Mouse (Mus musculus) Patski (cell line): ENCODE measurements around the gene Pth1r. TPM values are rescaled to one million over a fixed set of nuclear protein-coding genes. Genes with fewer than 3 reads are reported as not detected.

Experiments
- ATAC-seq: fragments of 100-300 bp; one replicate; pipeline ENCODE4 v1.8.0; 2021
- CTCF ChIA-PET: fragments of 350-600 bp; sonication (Branson Sonifier 250); formaldehyde crosslinking; loops from one replicate; lab custom pipeline; 2022; ENCODE audit warnings: inconsistent platforms; lab: Charles Lee
- POLR2A ChIA-PET: fragments of 350-600 bp; sonication (Branson Sonifier 250); formaldehyde crosslinking; loops from one replicate; lab custom pipeline; 2022; ENCODE audit warnings: antibody characterized with exemption, inconsistent platforms; lab: Charles Lee
- DNase-seq: peaks from one replicate; pipeline ENCODE4 v3.0.0-alpha.2; 2011; ENCODE audit warnings: low read depth, low spot score
- H3K27me3 ChIP-seq: fragments of 371-371 bp; one replicate; pipeline ENCODE4 v1.5.1; 2021
- CTCF ChIP-seq: fragments of 100-300 bp; IDR thresholded peaks from one replicate; pipeline ENCODE4 v1.5.1; 2021
- in situ Hi-C: fragments of 300-500 bp; cut with MboI; formaldehyde crosslinking; loops from 3 replicates; pipeline ENCODE4 v1.11.1; 2018; ENCODE audit warnings: low pct_unique_long_range_greater_than_20kb, mixed read lengths
- polyA plus RNA-seq: library from polyadenylated mRNA; unstranded; gene quantifications from one replicate; pipeline ENCODE4 v1.2.3, GENCODE M21; 2021

Gene Pth1r
- polyA plus RNA-seq, 1 experiment from 2014 or later: 9.9 TPM

DNA sequence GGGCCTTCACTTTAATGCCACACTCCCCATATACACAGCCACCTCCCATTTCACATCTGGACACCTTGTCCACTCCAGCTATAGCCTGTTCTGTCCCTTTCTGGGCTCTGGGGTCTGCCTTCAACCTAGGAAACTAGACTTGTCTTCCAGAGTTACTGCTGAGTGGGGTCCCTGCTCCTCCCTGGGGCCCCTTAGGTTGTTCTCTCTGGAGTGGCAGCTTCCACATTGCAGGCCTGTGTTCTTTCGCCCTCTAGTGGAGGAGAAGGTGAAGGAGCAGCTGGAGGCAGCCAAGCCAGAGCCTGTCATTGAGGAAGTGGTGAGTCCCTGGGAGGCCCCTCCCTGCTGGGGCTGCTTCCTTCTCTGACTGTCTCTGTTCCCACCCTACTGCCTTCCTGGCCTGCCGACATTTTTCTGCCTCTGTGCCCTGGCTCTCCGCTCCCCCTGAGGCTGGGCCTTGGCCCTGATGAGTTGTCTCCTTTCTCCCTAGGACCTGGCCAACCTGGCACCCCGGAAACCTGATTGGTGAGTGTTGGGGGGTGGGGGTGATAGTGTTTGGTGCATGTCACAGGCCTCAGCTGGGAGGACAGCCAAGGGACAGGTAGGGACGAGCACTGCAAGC lies 37.2 kb downstream of the Pth1r start:
- POLR2A ChIA-PET: no interaction called here
- H3K27me3 ChIP-seq: no peaks in the 10 kb centered on the region
- CTCF ChIA-PET: interaction anchor here (1.1 to 2.3 kb wide), 7 partner anchors 30 to 260 kb away, joined by 3 to 8 read pairs (median 6); no protein-coding TSS in a partner anchor
- in situ Hi-C loops: loop anchor here (10.0 kb wide), 1 partner anchor 295 kb away; the partner anchor contains the start of gene Ngp
- ATAC-seq: peak; percentile 66
- DNase-seq: no peak
- peak; percentile 94 for TF ChIP-seq CTCF

DNA sequence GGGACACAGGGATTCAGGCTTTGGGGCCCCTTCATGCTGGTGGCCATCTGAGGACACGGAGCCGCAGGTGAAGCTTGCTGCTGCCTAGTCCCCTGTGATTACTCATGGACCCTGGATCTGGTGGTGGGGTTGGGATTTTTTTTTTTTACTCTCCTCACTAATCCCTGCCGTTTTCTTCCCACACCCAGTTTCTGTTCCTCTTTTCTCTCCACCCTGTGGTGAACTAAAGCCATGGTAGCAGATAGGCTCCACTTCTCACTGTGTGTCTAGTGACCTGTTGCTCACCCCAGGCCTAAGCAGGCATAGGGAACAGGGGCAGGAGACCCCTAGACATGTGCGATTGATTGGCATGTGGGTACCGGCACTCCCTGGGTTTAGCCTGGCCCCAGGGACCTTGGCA lies 40.2 kb downstream of the Pth1r start:
- CTCF ChIA-PET: no interaction called here
- no peaks in the 10 kb centered on the region for H3K27me3 ChIP-seq
- POLR2A ChIA-PET: no interaction called here
- in situ Hi-C loops: no loop called here
- no peak for TF ChIP-seq CTCF
- ATAC-seq (no peak), DNase-seq (no peak)

DNA sequence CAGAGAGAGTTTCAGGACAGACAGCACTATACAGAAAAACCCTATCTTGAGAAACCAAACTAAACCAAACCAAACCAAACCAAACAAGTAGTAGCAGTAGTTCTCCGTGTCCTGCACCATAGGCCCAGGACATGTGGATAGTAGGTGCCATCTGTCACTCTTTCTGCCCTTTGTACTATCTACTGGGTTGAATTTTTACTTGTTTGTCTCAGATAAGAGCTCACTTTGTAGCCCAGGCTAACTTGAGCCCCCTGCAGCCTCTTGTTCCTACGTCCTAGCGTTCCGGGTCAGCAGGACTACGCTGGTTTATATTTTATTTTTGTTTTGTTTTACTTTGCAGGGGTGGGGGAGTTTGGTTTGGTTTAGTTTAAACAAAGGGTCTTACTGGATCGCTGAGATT lies 43.0 kb downstream of the Pth1r start:
- no peak for DNase-seq
- no peak for TF ChIP-seq CTCF
- no peak for ATAC-seq
- CTCF ChIA-PET: interaction anchor here (1.8 to 2.4 kb wide), 2 partner anchors 18 to 72 kb away, joined by 4 to 5 read pairs; no protein-coding TSS in a partner anchor
- POLR2A ChIA-PET: no interaction called here
- H3K27me3 ChIP-seq: no peaks in the 10 kb centered on the region
- in situ Hi-C loops: no loop called here

DNA sequence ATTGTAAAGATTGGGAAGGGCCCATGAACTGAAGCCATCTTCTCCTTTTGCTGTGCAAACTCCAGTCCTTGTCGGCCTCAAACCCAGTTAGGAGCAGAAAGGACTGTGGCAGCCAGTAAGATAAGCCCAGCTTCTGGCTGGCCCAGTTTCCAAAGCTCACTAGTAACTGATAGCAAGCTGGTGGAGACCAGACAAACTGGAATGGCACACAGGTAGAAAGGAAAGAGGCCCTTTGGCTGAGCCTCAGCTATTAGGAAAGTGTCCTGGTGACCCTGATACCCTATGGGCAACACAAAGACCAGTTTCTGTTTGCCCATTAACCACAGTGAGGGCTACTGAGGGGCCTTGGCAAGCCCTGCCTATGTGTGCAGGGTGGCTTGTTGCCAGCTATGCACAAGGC lies 44.1 kb downstream of the Pth1r start:
- in situ Hi-C loops: no loop called here
- ChIA-PET POLR2A (no interaction called here), CTCF (interaction anchor here (1.1 to 2.4 kb wide), 5 partner anchors 13 to 78 kb away, joined by 4 to 7 read pairs (median 4); no protein-coding TSS in a partner anchor)
- no peak for TF ChIP-seq CTCF
- no peaks in the 10 kb centered on the region for H3K27me3 ChIP-seq
- no peak for DNase-seq
- no peak for ATAC-seq

DNA sequence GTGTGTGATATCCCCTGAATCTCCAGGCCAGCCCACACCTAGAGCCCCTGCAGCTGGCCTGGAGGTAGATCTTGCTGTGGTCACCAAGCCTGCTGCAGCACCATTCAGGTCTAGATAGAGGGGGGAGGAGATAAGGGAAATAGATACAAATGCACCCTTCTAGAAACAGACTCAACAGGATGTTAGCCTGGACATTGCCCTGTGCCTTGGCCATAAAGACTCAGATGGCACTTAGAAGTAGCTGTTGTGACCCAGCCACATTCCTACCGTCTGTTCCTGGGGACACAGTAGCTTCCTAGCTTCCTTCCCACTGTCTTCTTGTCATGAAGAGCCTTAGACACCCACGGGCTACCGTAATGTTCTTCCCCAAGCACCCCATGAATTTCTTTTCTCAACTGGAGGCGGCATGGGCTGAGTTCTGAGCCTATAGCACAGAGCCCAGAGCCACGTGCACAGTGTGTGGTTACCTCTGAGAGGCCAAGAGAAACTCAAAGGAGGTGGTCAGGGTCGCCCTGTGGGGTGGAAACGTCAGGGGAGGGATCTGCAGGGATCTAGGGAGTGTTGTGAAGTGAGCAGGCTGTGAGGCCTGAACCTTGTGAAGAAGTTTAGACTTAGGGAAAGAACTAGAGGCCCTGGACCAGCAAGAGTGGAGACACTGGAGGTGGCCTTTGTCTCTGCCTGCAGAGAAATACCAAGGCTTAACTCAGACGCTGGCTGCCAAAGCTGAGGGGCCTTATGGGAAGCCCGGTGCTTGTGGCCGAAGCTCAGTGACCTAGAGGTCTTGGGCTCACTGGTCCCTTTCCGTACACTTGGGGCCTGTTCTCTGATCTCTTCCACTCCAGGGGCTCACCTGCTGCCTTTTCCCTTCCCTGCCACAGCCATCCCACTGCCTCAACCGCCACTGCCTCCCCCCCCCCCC lies 45.6 kb downstream of the Pth1r start:
- ChIA-PET POLR2A (interaction anchor here (0.6 kb wide), 1 partner anchor 36 kb away, joined by 8 read pairs; no protein-coding TSS in a partner anchor), CTCF (interaction anchor here (1.2 to 1.7 kb wide), 3 partner anchors 14 to 70 kb away, joined by 3 to 7 read pairs (median 4); no protein-coding TSS in a partner anchor)
- TF ChIP-seq CTCF: no peak
- DNase-seq (no peak), ATAC-seq (no peak)
- in situ Hi-C loops: no loop called here
- H3K27me3 ChIP-seq: no peaks in the 10 kb centered on the region

DNA sequence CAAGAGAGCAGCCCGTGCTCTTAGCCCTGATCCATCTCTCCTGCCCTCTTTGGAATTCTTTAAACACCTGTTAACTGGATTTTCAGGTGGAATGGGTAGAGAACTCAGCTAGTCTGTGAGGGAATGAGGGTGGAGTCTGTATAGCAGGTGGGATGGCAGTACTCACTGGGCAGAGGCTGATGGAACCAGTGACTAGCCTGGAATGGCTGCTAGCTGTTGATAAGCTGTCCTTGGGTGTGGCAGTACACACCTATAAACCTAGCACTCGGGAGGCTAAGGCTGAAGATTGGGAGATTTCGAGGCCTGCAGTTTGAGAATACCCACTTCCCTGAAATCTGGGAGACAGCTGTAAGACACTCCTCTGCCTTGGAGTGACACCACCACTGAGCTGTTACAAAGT lies 47.4 kb downstream of the Pth1r start:
- CTCF ChIA-PET: interaction anchor here (0.9 kb wide), 1 partner anchor 60 kb away, joined by 3 read pairs; no protein-coding TSS in a partner anchor
- DNase-seq (no peak), ATAC-seq (no peak)
- POLR2A ChIA-PET: interaction anchor here (0.6 kb wide), 1 partner anchor 15 kb away, joined by 3 read pairs; no protein-coding TSS in a partner anchor
- in situ Hi-C loops: no loop called here
- no peaks in the 10 kb centered on the region for H3K27me3 ChIP-seq
- TF ChIP-seq CTCF: no peak

DNA sequence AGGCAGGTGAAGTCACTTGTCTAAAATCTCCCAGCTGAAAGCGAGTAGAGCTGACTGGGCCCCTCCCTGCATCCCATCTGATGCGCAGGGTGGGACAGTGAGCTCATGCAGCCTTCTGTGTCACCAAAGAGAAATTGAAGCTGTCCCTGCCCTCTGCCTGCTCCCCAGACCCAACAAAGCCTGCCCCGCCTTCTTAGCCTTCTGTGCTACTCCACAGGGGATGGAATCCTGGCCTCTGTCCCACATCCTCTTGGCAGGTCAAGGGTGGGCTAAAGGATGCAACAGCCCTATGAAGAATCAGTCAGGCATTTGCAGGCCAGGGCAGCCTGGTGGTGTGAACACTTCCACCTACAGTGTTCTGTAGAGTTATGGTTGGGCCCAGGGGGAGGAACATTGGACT lies 49.5 kb downstream of the Pth1r start:
- ChIA-PET POLR2A (no interaction called here), CTCF (interaction anchor here (0.9 to 1.0 kb wide), 2 partner anchors 10 to 19 kb away, joined by 3 read pairs; no protein-coding TSS in a partner anchor)
- ATAC-seq: peak; percentile 46
- no peaks in the 10 kb centered on the region for H3K27me3 ChIP-seq
- TF ChIP-seq CTCF: no peak
- in situ Hi-C loops: no loop called here
- DNase-seq: no peak

DNA sequence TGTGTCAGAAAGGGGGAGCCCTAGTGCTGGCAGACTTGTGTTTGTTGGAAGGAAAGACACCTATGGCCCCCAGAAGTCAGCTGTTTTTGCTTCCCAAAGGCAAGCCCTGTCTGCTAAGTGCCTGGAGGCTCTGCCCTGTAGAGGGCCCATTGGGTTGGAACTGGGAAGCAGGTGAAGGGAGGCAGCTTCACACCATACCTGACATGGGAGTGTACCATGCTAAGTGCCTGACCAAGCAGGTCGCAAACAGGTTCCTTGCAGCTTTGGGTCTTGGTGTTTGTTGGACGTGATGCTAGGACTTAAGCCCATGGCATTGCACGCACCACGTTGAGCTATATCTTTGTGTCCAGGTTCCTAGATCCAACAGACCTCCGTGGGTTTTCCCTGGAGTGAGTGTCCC lies 50.5 kb downstream of the Pth1r start:
- TF ChIP-seq CTCF: no peak
- no peaks in the 10 kb centered on the region for H3K27me3 ChIP-seq
- ChIA-PET POLR2A (no interaction called here), CTCF (interaction anchor here (0.9 to 1.4 kb wide), 3 partner anchors 11 to 66 kb away, joined by 3 to 5 read pairs (median 3); no protein-coding TSS in a partner anchor)
- in situ Hi-C loops: no loop called here
- ATAC-seq (no peak), DNase-seq (no peak)

DNA sequence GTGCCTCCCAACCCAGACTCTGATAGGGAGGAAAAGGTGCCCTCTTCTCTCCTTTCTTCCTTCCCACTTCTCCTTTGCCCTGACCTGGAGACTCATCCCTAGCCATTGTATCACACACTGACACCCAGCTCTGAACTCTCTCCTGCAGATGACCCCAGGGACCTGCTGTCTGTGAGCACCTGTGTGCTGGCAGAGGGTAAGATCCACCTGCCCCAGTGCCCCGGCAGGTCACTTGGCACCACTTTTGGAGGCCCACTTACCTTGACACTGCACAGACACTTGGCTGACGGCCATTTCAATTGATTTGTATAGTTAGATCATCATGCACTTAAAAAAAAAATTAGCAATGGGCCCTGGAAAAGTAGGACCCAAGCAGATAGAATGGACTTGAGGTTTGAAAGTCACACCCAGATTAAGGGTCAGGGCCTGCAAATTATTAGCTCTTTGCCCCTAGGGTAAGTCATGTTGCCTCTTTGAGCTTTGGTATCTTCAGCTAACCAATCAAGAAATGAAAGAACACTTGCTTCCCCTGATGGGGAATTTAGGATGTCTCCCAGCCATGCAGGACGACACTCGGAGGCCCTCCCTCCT lies 51.7 kb downstream of the Pth1r start:
- ATAC-seq (no peak), DNase-seq (no peak)
- POLR2A ChIA-PET: interaction anchor here (1.1 to 1.3 kb wide), 2 partner anchors 10 to 38 kb away, joined by 3 to 4 read pairs; no protein-coding TSS in a partner anchor
- CTCF ChIA-PET: interaction anchor here (1.2 to 1.4 kb wide), 2 partner anchors 60 to 65 kb away, joined by 3 to 5 read pairs; no protein-coding TSS in a partner anchor
- in situ Hi-C loops: no loop called here
- no peak for TF ChIP-seq CTCF
- H3K27me3 ChIP-seq: no peaks in the 10 kb centered on the region

DNA sequence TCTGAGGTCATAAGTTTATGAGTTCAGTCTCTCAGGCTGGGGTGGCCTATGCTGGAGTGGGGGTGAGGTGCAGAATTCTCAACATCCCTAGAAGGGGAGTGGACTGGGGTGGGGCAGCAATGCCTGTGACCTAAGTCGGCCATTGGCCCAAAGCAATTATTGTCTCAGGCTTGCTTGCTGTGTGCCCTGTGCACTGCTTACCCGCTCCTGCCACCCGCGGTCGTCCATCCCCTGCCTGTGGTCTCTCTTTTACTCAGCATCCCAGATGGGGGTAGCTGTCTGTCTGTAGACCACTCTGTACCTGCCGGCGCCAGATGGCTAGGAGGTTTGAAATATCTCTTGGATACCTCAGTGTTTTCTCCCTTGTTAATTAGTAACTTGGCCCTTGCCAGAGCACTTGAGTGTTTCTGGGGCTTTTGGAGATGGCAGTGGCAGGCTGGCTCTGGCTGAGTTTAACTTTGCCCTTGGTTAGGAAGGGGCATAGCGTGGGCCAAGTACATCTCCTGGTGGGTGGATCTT lies 57.6 kb downstream of the Pth1r start:
- in situ Hi-C loops: no loop called here
- ATAC-seq (peak; percentile 63), DNase-seq (peak; percentile 64)
- ChIA-PET CTCF (interaction anchor here (1.3 to 1.4 kb wide), 2 partner anchors 36 to 59 kb away, joined by 3 read pairs; no protein-coding TSS in a partner anchor), POLR2A (no interaction called here)
- no peak for TF ChIP-seq CTCF
- H3K27me3 ChIP-seq: no peaks in the 10 kb centered on the region
